Mouse (Mus musculus) midbrain, embryonic 15.5 days (tissue): Measurements from ENCODE around the gene Ndufv2. TPM values are rescaled to one million over a fixed set of nuclear protein-coding genes. Genes with fewer than 3 reads are reported as not detected.
"Not testable (repeated sequence)": the region's sequence is repeated elsewhere in the genome, so short reads cannot be mapped to it uniquely, and the experiment has no call there.

Source experiments
- ATAC-seq: fragments of 200-750 bp; cut with Nextera tagmentation; replicated peaks from 2 replicates; pipeline ENCODE4 v1.8.0; 2017; ENCODE audit warnings: moderate TSS enrichment
- H3K27ac ChIP-seq: fragments of 300-500 bp; sonication (generic); 2 replicates; pipeline ENCODE4 v1.5.1; 2015; ENCODE audit warnings: mild to moderate bottlenecking, inconsistent platforms
- H3K27me3 ChIP-seq: fragments of 300-500 bp; sonication (generic); replicated peaks from 2 replicates; pipeline ENCODE4 v1.6.1; 2015; ENCODE audit warnings: inconsistent platforms
- H3K36me3 ChIP-seq: fragments of 300-500 bp; sonication (generic); replicated peaks from 2 replicates; pipeline ENCODE4 v1.6.1; 2015; ENCODE audit warnings: inconsistent platforms
- H3K4me1 ChIP-seq: fragments of 300-500 bp; sonication (generic); 2 replicates; pipeline ENCODE4 v1.6.1; 2015; ENCODE audit warnings: inconsistent platforms
- H3K4me2 ChIP-seq: fragments of 300-500 bp; sonication (generic); 2 replicates; pipeline ENCODE4 v1.6.1; 2015; ENCODE audit warnings: inconsistent platforms, mild to moderate bottlenecking, moderate library complexity
- H3K4me3 ChIP-seq: fragments of 300-500 bp; sonication (generic); 2 replicates; pipeline ENCODE4 v1.5.1; 2015; ENCODE audit warnings: mild to moderate bottlenecking, inconsistent platforms
- H3K9ac ChIP-seq: fragments of 300-500 bp; sonication (generic); 2 replicates; pipeline ENCODE4 v1.6.1; 2015; ENCODE audit warnings: mild to moderate bottlenecking, inconsistent platforms
- H3K9me3 ChIP-seq: fragments of 300-500 bp; sonication (generic); 2 replicates; pipeline ENCODE4 v1.6.1; 2016; ENCODE audit warnings: inconsistent platforms
- WGBS: fragments of 180-500 bp; shearing (Covaris S2); methylation state at CpG from one replicate; pipeline ENCODE4 v1.1.7; 2015; ENCODE audit warnings: mixed read lengths; 5-methylcytosine and 5-hydroxymethylcytosine counted together
- polyA plus RNA-seq: library from polyadenylated mRNA; unstranded; fragments of >200 nt; fragmentation: Nextera tagmentation; extraction: Ambion mirVana; gene quantifications from 2 replicates; pipeline ENCODE4 v1.2.1, GENCODE M21; 2015

Ndufv2 gene
- polyA plus RNA-seq, 1 experiment from 2014 or later: 341 TPM

DNA sequence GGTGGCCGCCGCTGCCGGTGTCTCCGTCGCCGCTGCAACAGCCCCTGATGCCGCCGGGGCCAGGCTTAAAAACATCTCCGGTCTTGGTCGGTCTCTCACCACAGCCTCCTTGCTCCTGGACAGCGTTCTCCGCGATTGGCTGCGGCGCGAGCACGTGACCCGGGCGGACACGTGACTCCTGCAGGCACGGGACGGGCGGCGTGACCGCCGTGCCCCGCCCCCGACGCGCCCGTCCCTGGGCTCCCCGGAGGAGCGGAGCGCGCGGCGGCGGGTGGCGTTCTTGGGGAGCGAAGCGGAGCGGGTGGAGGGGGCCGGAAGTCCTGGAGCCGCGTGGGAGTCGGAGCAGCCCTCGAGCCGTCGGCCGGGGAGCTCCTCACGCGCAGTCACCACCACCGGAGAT, 24.4 kb downstream of the Ndufv2 start, which contains the start of gene Ankrd12:
Gene Ankrd12 (minus strand): TSS at position 156 of the 400 bp plus-strand sequence.
- Histone ChIP-seq H3K27me3 (no peaks in the 10 kb centered on the region), H3K9me3 (no peaks in the 10 kb centered on the region), H3K36me3 (0 out of 2 replicates have a peak, but pooled peaks cover 16% of the 10 kb centered on the region), H3K4me3 (peak within 1 kb of the TSS; percentile 94), H3K27ac (peak within 1 kb of the TSS; percentile 97), H3K4me1 (peaks cover 38% of the 10 kb centered on the region), H3K9ac (peak within 1 kb of the TSS; percentile 88), H3K4me2 (peak within 1 kb of the TSS; percentile 84)
- 5% methylated on average over 53 of the region's 53 CpGs for WGBS
- peak; percentile 98 for ATAC-seq

DNA sequence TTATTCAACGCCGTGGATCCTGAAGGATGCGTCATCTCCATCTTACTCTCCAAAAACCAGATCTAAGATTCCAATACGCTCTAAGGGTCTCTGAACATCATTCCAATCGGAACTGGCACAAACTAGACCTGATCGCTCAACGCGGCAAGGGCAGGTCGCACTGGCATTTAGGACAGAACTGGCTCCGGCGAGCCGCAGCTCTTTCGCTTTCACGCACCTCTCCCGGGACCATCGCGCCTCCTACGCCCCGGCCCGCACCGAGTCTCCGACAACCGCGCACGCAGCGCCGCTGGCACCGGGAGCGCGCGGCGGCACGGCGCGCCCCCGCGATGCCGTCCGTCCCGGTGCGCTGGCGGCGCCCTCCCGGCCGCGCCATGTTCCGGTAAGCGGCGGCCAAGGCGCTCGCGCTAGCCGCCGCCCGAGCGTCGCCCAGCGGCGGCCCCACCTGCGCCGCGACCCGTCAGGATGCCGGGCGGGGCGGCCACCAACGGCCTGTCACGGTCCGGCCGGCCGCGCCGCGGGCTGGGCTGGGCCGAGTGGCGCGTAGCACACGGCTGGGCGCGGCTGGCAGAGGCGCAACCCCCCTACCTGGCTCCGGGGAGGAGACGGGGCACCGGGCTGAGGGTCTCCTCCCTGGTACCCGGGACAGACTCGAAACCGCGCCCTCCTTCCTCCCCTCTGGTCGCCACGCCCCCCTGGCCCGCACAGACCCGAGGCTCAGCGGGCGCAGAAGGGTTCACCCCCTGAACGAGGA, 25.0 kb downstream of the Ndufv2 start:
- Histone ChIP-seq H3K27me3 (no peaks in the 10 kb centered on the region), H3K9me3 (no peaks in the 10 kb centered on the region), H3K27ac (peak overlapping the region; percentile 97), H3K36me3 (0 out of 2 replicates have a peak, but pooled peaks cover 14% of the 10 kb centered on the region), H3K4me2 (peak overlapping the region; percentile 84), H3K9ac (peak overlapping the region; percentile 88), H3K4me3 (peak overlapping the region; percentile 94), H3K4me1 (peaks cover 38% of the 10 kb centered on the region)
- WGBS: under 1% methylated on average over 66 of the region's 95 CpGs
- peak; percentile 85 for ATAC-seq

GRCm38 (mm10) chr17:66075827-66076173, 25.6 kb downstream of the Ndufv2 start:
- H3K27me3 ChIP-seq: no peaks in the 10 kb centered on the region
- WGBS: 2% methylated on average over 12 of the region's 12 CpGs
- 0 out of 2 replicates have a peak, but pooled peaks have one; percentile 1 for ATAC-seq
- 0 out of 2 replicates have a peak, but pooled peaks cover 9% of the 10 kb centered on the region for H3K36me3 ChIP-seq
- no peaks in the 10 kb centered on the region for H3K9me3 ChIP-seq
- H3K27ac ChIP-seq: peak overlapping the region; percentile 97
- peak overlapping the region; percentile 88 for H3K9ac ChIP-seq
- H3K4me2 ChIP-seq: peak overlapping the region; percentile 84
- H3K4me1 ChIP-seq: peaks cover 38% of the 10 kb centered on the region
- peak overlapping the region; percentile 94 for H3K4me3 ChIP-seq

DNA sequence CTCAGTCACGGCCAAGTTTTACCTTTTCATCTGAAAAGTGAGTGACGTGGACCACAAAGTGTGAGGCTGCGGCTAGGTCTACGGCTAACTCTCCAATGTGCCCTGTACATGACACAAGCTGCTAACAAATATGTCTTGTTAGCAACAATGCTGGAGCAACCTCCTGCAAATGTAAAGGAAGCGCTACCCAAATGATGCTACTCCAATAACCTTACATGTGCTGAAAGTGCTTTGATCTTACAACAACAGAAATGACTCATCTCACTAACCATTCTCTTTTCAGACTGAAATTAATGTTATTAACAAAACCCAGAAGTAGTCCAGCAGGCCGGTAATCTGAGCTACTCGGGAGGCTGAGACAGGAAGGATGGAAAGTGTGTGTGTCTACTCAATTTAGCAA, 27.4 kb downstream of the Ndufv2 start:
- WGBS: 82% methylated on average over 7 of the region's 7 CpGs
- ATAC-seq: no peak
- Histone ChIP-seq H3K36me3 (no peaks in the 10 kb centered on the region), H3K27ac (no peak overlapping the region), H3K4me2 (no peak overlapping the region), H3K9ac (no peak overlapping the region), H3K9me3 (no peaks in the 10 kb centered on the region), H3K4me1 (peaks cover 38% of the 10 kb centered on the region), H3K27me3 (no peaks in the 10 kb centered on the region), H3K4me3 (no peak overlapping the region)

- 89% methylated on average over 2 of the region's 2 CpGs for WGBS
- ATAC-seq, H3K4me3 ChIP-seq, H3K9me3 ChIP-seq, H3K27me3 ChIP-seq, H3K36me3 ChIP-seq, H3K27ac ChIP-seq, H3K9ac ChIP-seq, H3K4me1 ChIP-seq, H3K4me2 ChIP-seq: not testable (repeated sequence)
Observed at GRCm38 (mm10) chr17:66069036-66069435, 32.3 kb downstream of the Ndufv2 start.

DNA sequence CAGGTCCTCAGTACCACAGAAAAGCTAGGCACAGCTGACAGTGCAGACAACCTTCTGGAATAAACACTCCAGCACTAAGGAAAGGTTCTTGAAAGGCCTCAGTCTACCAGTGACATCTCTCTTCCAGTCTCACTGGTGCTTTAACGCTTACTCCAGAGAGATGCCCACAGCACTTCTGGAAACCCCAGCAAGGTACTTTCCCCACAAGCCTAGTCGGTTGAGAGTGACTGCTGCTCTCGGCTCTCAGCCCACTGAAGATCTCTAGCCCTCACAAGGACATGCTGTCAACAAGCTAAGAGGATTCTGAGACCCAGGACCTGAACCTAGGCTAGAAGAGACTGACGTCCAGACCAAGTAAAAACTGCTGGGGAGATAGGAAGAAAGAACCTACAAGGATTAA, 36.2 kb downstream of the Ndufv2 start:
- no peaks in the 10 kb centered on the region for H3K36me3 ChIP-seq
- 85% methylated on average over 4 of the region's 4 CpGs for WGBS
- no peak overlapping the region for H3K9ac ChIP-seq
- ATAC-seq: no peak
- H3K9me3 ChIP-seq: no peaks in the 10 kb centered on the region
- no peak overlapping the region for H3K4me2 ChIP-seq
- no peaks in the 10 kb centered on the region for H3K27me3 ChIP-seq
- no peak overlapping the region for H3K27ac ChIP-seq
- H3K4me3 ChIP-seq: no peak overlapping the region
- H3K4me1 ChIP-seq: peaks cover 6% of the 10 kb centered on the region; the same call in 1 of the 2 replicates

GRCm38 (mm10) chr17:66061241-66061938, 40.0 kb downstream of the Ndufv2 start:
- H3K4me2 ChIP-seq: no peak overlapping the region
- H3K27me3 ChIP-seq: no peaks in the 10 kb centered on the region
- H3K36me3 ChIP-seq: no peaks in the 10 kb centered on the region
- 0 out of 2 replicates have a peak overlapping the region, but pooled peaks have one; percentile 22 for H3K27ac ChIP-seq
- H3K4me3 ChIP-seq: no peak overlapping the region
- no peaks in the 10 kb centered on the region for H3K9me3 ChIP-seq
- peaks cover 6% of the 10 kb centered on the region; the same call in 1 of the 2 replicates for H3K4me1 ChIP-seq
- 58% methylated on average over 8 of the region's 8 CpGs for WGBS
- ATAC-seq: no peak
- no peak overlapping the region for H3K9ac ChIP-seq

- H3K27ac ChIP-seq: no peak overlapping the region
- WGBS: 96% methylated on average over 4 of the region's 4 CpGs
- H3K4me1 ChIP-seq: peaks cover 6% of the 10 kb centered on the region; the same call in 1 of the 2 replicates
- no peak overlapping the region for H3K4me2 ChIP-seq
- H3K36me3 ChIP-seq: no peaks in the 10 kb centered on the region
- ATAC-seq: no peak
- no peaks in the 10 kb centered on the region for H3K9me3 ChIP-seq
- H3K9ac ChIP-seq: no peak overlapping the region
- H3K4me3 ChIP-seq: no peak overlapping the region
- no peaks in the 10 kb centered on the region for H3K27me3 ChIP-seq
Observed at GRCm38 (mm10) chr17:66058160-66058559, 43.2 kb downstream of the Ndufv2 start.

DNA sequence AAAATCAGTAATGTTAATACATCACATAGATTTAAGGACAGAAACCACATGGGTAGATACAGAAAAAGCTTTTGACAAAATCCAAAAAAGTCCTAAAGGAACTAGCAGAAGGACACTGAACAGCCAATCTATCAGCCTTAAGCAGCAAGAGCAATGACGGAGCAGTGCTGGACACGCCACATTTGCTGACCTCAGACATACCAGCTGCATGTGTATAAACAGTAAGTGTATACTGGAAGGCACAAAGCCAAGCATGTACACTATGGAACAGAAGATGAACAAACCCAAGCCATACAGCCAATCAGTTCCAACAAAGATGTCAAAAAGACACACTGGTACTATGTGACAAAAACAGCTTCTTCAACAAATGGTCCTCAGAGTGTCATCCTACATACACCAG, 44.2 kb downstream of the Ndufv2 start:
- H3K4me1 ChIP-seq: peaks cover 6% of the 10 kb centered on the region; the same call in 1 of the 2 replicates
- no peak overlapping the region for H3K4me2 ChIP-seq
- H3K9ac ChIP-seq: no peak overlapping the region
- H3K27me3 ChIP-seq: no peaks in the 10 kb centered on the region
- no peak overlapping the region for H3K27ac ChIP-seq
- H3K4me3 ChIP-seq: no peak overlapping the region
- WGBS: 93% methylated on average over 2 of the region's 2 CpGs
- H3K36me3 ChIP-seq: no peaks in the 10 kb centered on the region
- H3K9me3 ChIP-seq: no peaks in the 10 kb centered on the region
- ATAC-seq: no peak

DNA sequence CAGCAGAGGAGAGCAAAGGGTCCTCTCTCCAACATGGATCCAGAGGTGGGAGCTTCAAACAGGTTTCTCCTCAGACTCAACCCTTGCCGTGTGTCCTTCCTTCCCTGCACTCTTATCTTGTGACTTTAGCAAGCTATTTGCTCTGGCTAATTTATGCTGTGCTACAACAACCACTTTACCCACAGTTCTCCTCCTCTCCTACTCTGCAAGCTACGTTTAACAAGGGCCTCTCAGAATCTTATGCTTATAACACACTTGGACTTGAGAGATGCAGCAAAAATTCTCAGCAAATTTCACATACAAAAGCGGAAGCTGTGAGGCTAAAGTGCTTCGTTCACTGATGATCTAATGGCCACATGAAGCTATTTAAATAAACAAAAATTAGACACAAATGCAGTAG, 48.0 kb downstream of the Ndufv2 start:
- no peak overlapping the region for H3K4me3 ChIP-seq
- no peaks in the 10 kb centered on the region for H3K27me3 ChIP-seq
- ATAC-seq: no peak
- H3K36me3 ChIP-seq: peaks cover 5% of the 10 kb centered on the region; the same call in 1 of the 2 replicates
- no peaks in the 10 kb centered on the region for H3K9me3 ChIP-seq
- H3K9ac ChIP-seq: no peak overlapping the region
- 74% methylated on average over 4 of the region's 4 CpGs for WGBS
- H3K4me2 ChIP-seq: no peak overlapping the region
- H3K27ac ChIP-seq: no peak overlapping the region
- H3K4me1 ChIP-seq: no peaks in the 10 kb centered on the region

- Histone ChIP-seq H3K9ac (no peak overlapping the region), H3K9me3 (no peaks in the 10 kb centered on the region), H3K36me3 (peaks cover 11% of the 10 kb centered on the region; the same call in 1 of the 2 replicates), H3K4me2 (no peak overlapping the region), H3K27ac (no peak overlapping the region), H3K4me3 (no peak overlapping the region), H3K27me3 (no peaks in the 10 kb centered on the region), H3K4me1 (no peaks in the 10 kb centered on the region)
- no peak for ATAC-seq
- 82% methylated on average over 4 of the region's 4 CpGs for WGBS
Observed at GRCm38 (mm10) chr17:66048795-66049194, 52.6 kb downstream of the Ndufv2 start.

GRCm38 (mm10) chr17:66048199-66048598, 53.2 kb downstream of the Ndufv2 start:
- Histone ChIP-seq H3K4me3 (no peak overlapping the region), H3K9me3 (no peaks in the 10 kb centered on the region), H3K9ac (no peak overlapping the region), H3K4me1 (no peaks in the 10 kb centered on the region), H3K27ac (no peak overlapping the region), H3K27me3 (no peaks in the 10 kb centered on the region), H3K4me2 (no peak overlapping the region), H3K36me3 (peaks cover 11% of the 10 kb centered on the region; the same call in 1 of the 2 replicates)
- 78% methylated on average over 5 of the region's 5 CpGs for WGBS
- ATAC-seq: no peak
